Mouse (Mus musculus) G1E (cell line): ENCODE measurements around the gene Gm29797.

Experiments
- CTCF ChIP-seq: IDR thresholded peaks from 2 replicates; pipeline ENCODE4 v1.5.1; 2012; ENCODE audit warnings: low read depth, low read length, inconsistent platforms, mixed read lengths
- GATA1 ChIP-seq: IDR thresholded peaks from 2 replicates; pipeline ENCODE4 v1.6.1; 2012; ENCODE audit warnings: borderline replicate concordance, low read length, inconsistent platforms, mixed read lengths
- POLR2AphosphoS5 ChIP-seq: IDR thresholded peaks from 2 replicates; pipeline ENCODE4 v1.6.1; 2012; ENCODE audit warnings: low read depth, low read length, inconsistent platforms; ENCODE audit not compliant: insufficient replicate concordance
- TAL1 ChIP-seq: conservative IDR thresholded peaks from 2 replicates; pipeline ENCODE4 v1.6.1; 2012; ENCODE audit warnings: low read depth, low read length, inconsistent platforms, mixed read lengths

GRCm38 (mm10) chr2:181671984-181672383, 15.2 kb downstream of the Gm29797 start:
- TF ChIP-seq CTCF (no peak), GATA1 (no peak), TAL1 (no peak), POLR2AphosphoS5 (no peak)
